Mouse (Mus musculus): Measurements from ENCODE around the gene Gm9970. TPM values are rescaled to one million over a fixed set of nuclear protein-coding genes. Genes with fewer than 3 reads are reported as not detected.
A peak's percentile ranks its signal among the peaks of the same experiment; 100 is the strongest.

The Gm9970 gene
- polyA plus RNA-seq (2014; fragmentation: Nextera tagmentation; extraction: Ambion mirVana), result 0.48 and 0.60 TPM in 2 replicates

DNA sequence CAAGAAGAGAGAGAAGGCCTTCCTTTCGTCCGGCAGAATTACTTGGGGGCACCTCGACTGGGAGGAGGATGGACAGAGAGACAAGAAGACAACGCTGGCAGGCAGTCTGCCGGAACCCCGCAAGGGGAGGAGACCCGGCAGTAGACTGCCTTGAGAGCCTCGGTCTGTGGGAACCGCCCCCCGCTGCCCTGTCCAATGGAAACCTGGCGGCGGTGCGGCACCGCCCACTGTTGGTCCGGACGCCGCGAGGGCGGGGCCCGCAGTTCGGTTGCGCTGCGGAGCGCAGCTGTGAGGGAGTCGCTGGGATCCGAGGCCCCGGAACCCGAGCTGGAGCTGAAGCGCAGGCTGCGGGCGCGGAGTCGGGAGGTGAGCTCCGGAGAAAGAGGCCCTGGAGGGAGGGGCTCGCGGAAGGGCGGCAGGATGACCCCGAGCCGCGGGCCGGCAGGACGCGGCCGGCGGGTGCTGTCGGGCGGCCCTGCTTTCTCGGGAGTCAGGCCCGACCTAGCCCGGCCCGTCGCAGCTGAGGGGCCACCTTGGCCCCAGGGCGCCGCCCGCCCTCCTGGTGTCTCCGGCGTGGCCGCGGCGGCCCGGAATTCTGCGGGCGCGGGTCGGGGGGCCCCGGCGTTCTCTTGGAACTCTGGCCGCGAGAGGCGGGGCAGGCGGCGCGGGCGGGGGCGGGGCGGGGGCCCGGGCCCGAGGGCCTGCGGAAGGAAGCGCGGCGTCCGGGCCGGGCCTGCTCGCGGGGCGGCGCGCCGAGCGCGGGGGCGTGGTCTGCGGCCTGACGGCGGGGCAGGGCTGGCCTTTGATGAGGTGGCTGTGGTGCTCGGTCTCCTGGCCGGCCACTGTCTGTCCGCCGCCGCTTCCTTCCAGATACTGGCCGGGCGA, at the start of gene Gm9970, which contains the start of gene Nrbp1:
Gene Gm9970, minus strand, starts transcription at position 596 of the 885 bp plus-strand sequence.
Gene Nrbp1, plus strand, starts transcription at position 228 of the 885 bp plus-strand sequence.
- H3K36me3 ChIP-seq (ENCODE audit: control insufficient read depth, insufficient read depth, low read length), result peaks cover 23% of the 10 kb centered on the region
- H3K4me1 ChIP-seq (replicated peaks; ENCODE audit: control insufficient read depth, insufficient read depth, low read length), result peaks cover 8% of the 10 kb centered on the region
- no peaks in the 10 kb centered on the region for H3K27me3 ChIP-seq (replicated peaks; ENCODE audit: control insufficient read depth, insufficient read depth, low read length)
- no peaks in the 10 kb centered on the region for H3K9me3 ChIP-seq (ENCODE audit: control insufficient read depth, low read length)
- H3K4me2 ChIP-seq (ENCODE audit: low read length), result peak within 1 kb of the TSS; percentile 86
- peak; percentile 99 for ATAC-seq (replicated peaks; ENCODE audit: low FRiP score, low TSS enrichment, low read depth)
- H3K4me3 ChIP-seq (ENCODE audit: low read depth, low read length), result peak within 1 kb of the TSS; percentile 80
- DNase-seq (ENCODE audit: low spot score), result peak; percentile 92
- H3K9ac ChIP-seq (ENCODE audit: low read length), result peak within 1 kb of the TSS; percentile 97
- WGBS, result under 1% methylated on average over 79 of the region's 103 CpGs
- peak within 1 kb of the TSS; percentile 96 for H3K27ac ChIP-seq (ENCODE audit: low read depth)

DNA sequence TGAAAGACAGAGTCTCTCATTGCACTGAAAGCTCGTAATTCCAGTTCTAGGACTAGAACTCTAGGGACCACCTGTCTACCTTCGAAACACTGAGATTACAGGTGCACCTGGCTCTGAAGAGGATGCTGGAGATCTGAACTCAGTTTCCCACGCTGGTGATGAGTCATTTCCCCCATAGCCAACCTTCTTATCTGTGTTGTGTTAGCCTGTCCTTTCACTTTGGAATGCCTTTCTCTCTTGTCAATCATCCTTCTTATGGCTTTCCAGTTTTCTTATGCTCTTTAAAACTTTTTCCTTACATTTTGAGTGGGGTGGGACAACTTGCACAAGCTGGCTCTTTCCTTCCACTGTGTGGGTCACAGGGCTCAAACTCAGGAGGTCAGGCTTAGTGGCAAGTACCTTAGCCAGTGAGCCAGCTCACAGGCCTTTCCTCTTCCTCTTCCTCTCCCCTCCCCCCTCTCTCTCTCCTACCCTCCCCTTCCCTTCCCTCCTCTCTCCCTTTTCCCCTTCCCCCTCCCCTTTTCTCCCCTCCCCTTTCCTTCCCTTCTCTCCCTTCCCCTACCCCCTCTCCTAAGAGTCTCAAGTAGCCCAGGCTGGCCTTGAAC, 48.7 kb upstream of the Gm9970 start:
- 71% methylated on average over 3 of the region's 3 CpGs for whole genome bisulfite sequencing
- no peak for ATAC-seq (replicated peaks; ENCODE audit: low FRiP score, low TSS enrichment, low read depth)
- no peak overlapping the region for H3K4me3 ChIP-seq (ENCODE audit: low read depth, low read length)
- peak overlapping the region; percentile 86 for H3K4me2 ChIP-seq (ENCODE audit: low read length)
- peaks cover 44% of the 10 kb centered on the region for H3K36me3 ChIP-seq (ENCODE audit: control insufficient read depth, insufficient read depth, low read length)
- H3K4me1 ChIP-seq (replicated peaks; ENCODE audit: control insufficient read depth, insufficient read depth, low read length), result peaks cover 13% of the 10 kb centered on the region
- H3K9me3 ChIP-seq (ENCODE audit: control insufficient read depth, low read length), result no peaks in the 10 kb centered on the region
- DNase-seq (ENCODE audit: low spot score), result no peak
- H3K9ac ChIP-seq (ENCODE audit: low read length), result peak overlapping the region; percentile 58; the same call in 1 of the 2 replicates
- no peaks in the 10 kb centered on the region for H3K27me3 ChIP-seq (replicated peaks; ENCODE audit: control insufficient read depth, insufficient read depth, low read length)
- no peak overlapping the region for H3K27ac ChIP-seq (ENCODE audit: low read depth)

GRCm38 (mm10) chr5:31288655-31289054, 47.6 kb upstream of the Gm9970 start:
- H3K4me1 ChIP-seq (replicated peaks; ENCODE audit: control insufficient read depth, insufficient read depth, low read length), result peaks cover 9% of the 10 kb centered on the region
- no peak overlapping the region for H3K4me2 ChIP-seq (ENCODE audit: low read length)
- DNase-seq (ENCODE audit: low spot score) (no peak), ATAC-seq (replicated peaks; ENCODE audit: low FRiP score, low TSS enrichment, low read depth) (no peak)
- no peak overlapping the region for H3K27ac ChIP-seq (ENCODE audit: low read depth)
- H3K9me3 ChIP-seq (ENCODE audit: control insufficient read depth, low read length), result no peaks in the 10 kb centered on the region
- 85% methylated on average over 3 of the region's 3 CpGs for WGBS
- peaks cover 44% of the 10 kb centered on the region for H3K36me3 ChIP-seq (ENCODE audit: control insufficient read depth, insufficient read depth, low read length)
- H3K4me3 ChIP-seq (ENCODE audit: low read depth, low read length), result no peak overlapping the region
- H3K27me3 ChIP-seq (replicated peaks; ENCODE audit: control insufficient read depth, insufficient read depth, low read length), result no peaks in the 10 kb centered on the region
- H3K9ac ChIP-seq (ENCODE audit: low read length), result no peak overlapping the region

DNA sequence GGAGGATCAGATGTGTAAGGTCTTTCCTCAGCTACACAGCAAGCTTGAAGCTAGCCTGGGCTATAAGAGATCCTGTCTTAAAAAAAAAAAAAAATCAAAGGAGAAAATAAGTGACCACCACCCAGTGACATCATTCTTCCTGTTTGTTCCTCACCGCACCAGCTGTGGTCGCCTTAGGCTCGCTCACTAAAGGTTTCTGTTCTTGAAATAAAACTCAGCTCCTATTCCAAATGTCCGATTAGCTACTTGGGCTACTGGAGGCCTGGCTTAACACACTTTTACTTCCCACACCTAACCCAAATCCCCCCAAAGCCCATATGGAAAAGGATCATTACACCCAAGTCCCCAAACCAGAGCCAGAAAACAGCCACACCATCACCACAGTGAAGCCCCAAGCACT, 47.2 kb upstream of the Gm9970 start:
- Histone ChIP-seq H3K27me3 (replicated peaks; ENCODE audit: control insufficient read depth, insufficient read depth, low read length) (no peaks in the 10 kb centered on the region), H3K36me3 (ENCODE audit: control insufficient read depth, insufficient read depth, low read length) (peaks cover 44% of the 10 kb centered on the region), H3K4me2 (ENCODE audit: low read length) (no peak overlapping the region), H3K9ac (ENCODE audit: low read length) (no peak overlapping the region), H3K9me3 (ENCODE audit: control insufficient read depth, low read length) (no peaks in the 10 kb centered on the region), H3K27ac (ENCODE audit: low read depth) (no peak overlapping the region), H3K4me1 (replicated peaks; ENCODE audit: control insufficient read depth, insufficient read depth, low read length) (peaks cover 9% of the 10 kb centered on the region), H3K4me3 (ENCODE audit: low read depth, low read length) (no peak overlapping the region)
- 76% methylated on average over 4 of the region's 4 CpGs for WGBS
- DNase-seq (ENCODE audit: low spot score) (no peak), ATAC-seq (replicated peaks; ENCODE audit: low FRiP score, low TSS enrichment, low read depth) (no peak)

GRCm38 (mm10) chr5:31279245-31279988, 38.4 kb upstream of the Gm9970 start:
- 86% methylated on average over 20 of the region's 20 CpGs for WGBS
- no peak for ATAC-seq (replicated peaks; ENCODE audit: low FRiP score, low TSS enrichment, low read depth)

GRCm38 (mm10) chr5:31273018-31273417, 32.0 kb upstream of the Gm9970 start:
- WGBS, result 89% methylated on average over 6 of the region's 6 CpGs
- Histone ChIP-seq H3K4me1 (replicated peaks; ENCODE audit: control insufficient read depth, insufficient read depth, low read length) (no peaks in the 10 kb centered on the region), H3K36me3 (ENCODE audit: control insufficient read depth, insufficient read depth, low read length) (peaks cover 67% of the 10 kb centered on the region), H3K4me3 (ENCODE audit: low read depth, low read length) (no peak overlapping the region), H3K27ac (ENCODE audit: low read depth) (no peak overlapping the region), H3K9ac (ENCODE audit: low read length) (no peak overlapping the region), H3K4me2 (ENCODE audit: low read length) (no peak overlapping the region), H3K9me3 (ENCODE audit: control insufficient read depth, low read length) (no peaks in the 10 kb centered on the region), H3K27me3 (replicated peaks; ENCODE audit: control insufficient read depth, insufficient read depth, low read length) (no peaks in the 10 kb centered on the region)
- no peak for ATAC-seq (replicated peaks; ENCODE audit: low FRiP score, low TSS enrichment, low read depth)
- no peak for DNase-seq (ENCODE audit: low spot score)

More at GRCm38 (mm10) chr5:31279245-31279988, 38.4 kb upstream of the Gm9970 start:
- DNase-seq (ENCODE audit: low spot score), result no peak
- no peak overlapping the region for H3K9ac ChIP-seq (ENCODE audit: low read length)
- no peak overlapping the region for H3K4me2 ChIP-seq (ENCODE audit: low read length)
- H3K4me1 ChIP-seq (replicated peaks; ENCODE audit: control insufficient read depth, insufficient read depth, low read length), result no peaks in the 10 kb centered on the region
- no peak overlapping the region for H3K4me3 ChIP-seq (ENCODE audit: low read depth, low read length)
- no peaks in the 10 kb centered on the region for H3K27me3 ChIP-seq (replicated peaks; ENCODE audit: control insufficient read depth, insufficient read depth, low read length)
- H3K27ac ChIP-seq (ENCODE audit: low read depth), result no peak overlapping the region
- no peaks in the 10 kb centered on the region for H3K9me3 ChIP-seq (ENCODE audit: control insufficient read depth, low read length)
- H3K36me3 ChIP-seq (ENCODE audit: control insufficient read depth, insufficient read depth, low read length), result peaks cover 90% of the 10 kb centered on the region

- Histone ChIP-seq H3K36me3 (ENCODE audit: control insufficient read depth, insufficient read depth, low read length) (peaks cover 81% of the 10 kb centered on the region), H3K27ac (ENCODE audit: low read depth) (no peak overlapping the region), H3K4me1 (replicated peaks; ENCODE audit: control insufficient read depth, insufficient read depth, low read length) (no peaks in the 10 kb centered on the region), H3K27me3 (replicated peaks; ENCODE audit: control insufficient read depth, insufficient read depth, low read length) (no peaks in the 10 kb centered on the region), H3K4me3 (ENCODE audit: low read depth, low read length) (no peak overlapping the region), H3K4me2 (ENCODE audit: low read length) (no peak overlapping the region), H3K9me3 (ENCODE audit: control insufficient read depth, low read length) (no peaks in the 10 kb centered on the region), H3K9ac (ENCODE audit: low read length) (no peak overlapping the region)
- DNase-seq (ENCODE audit: low spot score), result no peak
- WGBS, result 89% methylated on average over 6 of the region's 6 CpGs
- no peak for ATAC-seq (replicated peaks; ENCODE audit: low FRiP score, low TSS enrichment, low read depth)
These were observed 26.7 kb upstream of the Gm9970 start for GRCm38 (mm10) chr5:31267686-31268085.

GRCm38 (mm10) chr5:31266101-31266500, 25.1 kb upstream of the Gm9970 start:
- H3K9me3 ChIP-seq (ENCODE audit: control insufficient read depth, low read length), result no peaks in the 10 kb centered on the region
- no peaks in the 10 kb centered on the region for H3K27me3 ChIP-seq (replicated peaks; ENCODE audit: control insufficient read depth, insufficient read depth, low read length)
- 82% methylated on average over 7 of the region's 7 CpGs for WGBS
- peaks cover 83% of the 10 kb centered on the region for H3K36me3 ChIP-seq (ENCODE audit: control insufficient read depth, insufficient read depth, low read length)
- ATAC-seq (replicated peaks; ENCODE audit: low FRiP score, low TSS enrichment, low read depth) (no peak), DNase-seq (ENCODE audit: low spot score) (no peak)
- H3K4me2 ChIP-seq (ENCODE audit: low read length), result no peak overlapping the region
- no peaks in the 10 kb centered on the region for H3K4me1 ChIP-seq (replicated peaks; ENCODE audit: control insufficient read depth, insufficient read depth, low read length)
- H3K9ac ChIP-seq (ENCODE audit: low read length), result no peak overlapping the region
- no peak overlapping the region for H3K27ac ChIP-seq (ENCODE audit: low read depth)
- no peak overlapping the region for H3K4me3 ChIP-seq (ENCODE audit: low read depth, low read length)

All from intestine, embryonic 14.5 days (tissue).